Mouse (Mus musculus) bone marrow macrophage, adult 2 months (primary cell): ENCODE results near the gene Sox14.

Experiments
- CTCF ChIP-seq: IDR thresholded peaks from 2 replicates; pipeline ENCODE4 v1.5.1; 2012; ENCODE audit warnings: low read depth, mild to moderate bottlenecking, low read length, moderate library complexity
- POLR2A ChIP-seq: IDR thresholded peaks from 2 replicates; pipeline ENCODE4 v1.6.1; 2012; ENCODE audit warnings: mild to moderate bottlenecking, low read depth, low read length, borderline replicate concordance

DNA sequence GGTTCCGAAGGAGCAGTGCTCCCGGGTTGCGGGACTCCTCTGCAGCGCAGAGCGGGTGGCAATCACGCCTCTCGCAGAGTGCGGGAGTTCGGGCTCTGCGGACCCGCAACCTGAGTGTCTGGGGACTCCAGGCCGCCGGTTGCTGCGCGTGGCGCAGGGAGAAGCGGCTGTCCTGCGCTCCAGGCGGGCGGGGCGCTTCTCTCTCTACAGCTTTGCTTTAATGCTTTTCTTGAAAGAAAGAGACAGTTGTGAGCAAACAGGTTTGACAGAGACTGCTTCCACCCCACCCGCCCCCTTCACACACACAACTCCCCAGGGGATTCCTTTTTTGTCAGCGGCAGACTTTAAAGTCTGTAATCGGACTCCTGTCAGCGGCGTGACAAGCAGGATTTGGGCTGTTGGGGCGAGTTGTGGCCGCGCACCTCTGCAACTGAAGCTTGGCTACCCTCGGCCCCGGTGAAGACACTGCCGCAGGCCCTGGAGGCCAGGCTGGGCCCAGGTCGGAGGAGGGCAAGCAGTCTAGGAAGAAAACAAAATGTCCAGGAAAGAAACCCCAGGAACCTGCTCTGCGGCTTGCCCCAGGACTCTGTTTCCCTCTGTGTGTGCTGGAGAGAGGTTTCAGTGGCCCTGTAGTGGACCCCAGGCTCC, 4.3 kb downstream of the Sox14 start:
- no peak for TF ChIP-seq POLR2A
- no peak for TF ChIP-seq CTCF
